Mouse (Mus musculus): Measurements from ENCODE around the gene Bmyc. TPM values are rescaled to one million over a fixed set of nuclear protein-coding genes. Genes with fewer than 3 reads are reported as not detected.
"Not testable (repeated sequence)": the region's sequence is repeated elsewhere in the genome, so short reads cannot be mapped to it uniquely, and the experiment has no call there.

Bmyc gene
- total RNA-seq, 2 experiments from 2014 or later = 83.5 to 107 TPM

- intact Hi-C loops (cut with DNase I) = loop anchor here (2.0 to 5.0 kb wide), 2 partner anchors 39 to 133 kb away; no protein-coding TSS in a partner anchor
- DNase-seq (ENCODE audit: low spot score in 2 of 2) = not testable (repeated sequence)
Observed at GRCm38 (mm10) chr2:25709791-25710190, 3.3 kb downstream of the Bmyc start.

- intact Hi-C loops (cut with DNase I) = loop anchor here (2.0 kb wide), 1 partner anchor 37 kb away; no protein-coding TSS in a partner anchor
- not testable (repeated sequence) for DNase-seq (ENCODE audit: low spot score in 2 of 2)
Observed at GRCm38 (mm10) chr2:25711641-25712040, 5.1 kb downstream of the Bmyc start.

- DNase-seq (ENCODE audit: low spot score in 2 of 2) = no peak
- intact Hi-C loops (cut with DNase I) = no loop called here
Observed at GRCm38 (mm10) chr2:25717222-25717621, 10.7 kb downstream of the Bmyc start.

GRCm38 (mm10) chr2:25733199-25733930, 26.8 kb downstream of the Bmyc start:
- no peak for DNase-seq (ENCODE audit: low spot score in 2 of 2)

GRCm38 (mm10) chr2:25736709-25737108, 30.2 kb downstream of the Bmyc start, which contains the start of gene Obp2b:
Gene Obp2b, plus strand, starts transcription at chr2:25737009.
- DNase-seq (ENCODE audit: low spot score in 2 of 2); intact Hi-C loops (cut with DNase I): not testable (repeated sequence)

More at GRCm38 (mm10) chr2:25733199-25733930, 26.8 kb downstream of the Bmyc start:
- intact Hi-C loops (cut with DNase I) = no loop called here

GRCm38 (mm10) chr2:25741671-25742070, 35.1 kb downstream of the Bmyc start:
- intact Hi-C loops (cut with DNase I) = no loop called here
- no peak for DNase-seq (ENCODE audit: low spot score in 2 of 2)

- intact Hi-C loops (cut with DNase I) = no loop called here
- DNase-seq (ENCODE audit: low spot score in 2 of 2) = no peak
Observed at GRCm38 (mm10) chr2:25754201-25754600, 47.7 kb downstream of the Bmyc start.

Other genes with a start within 250 kb of the Bmyc start
- gene Clic3, start 249.9 kb upstream of the Bmyc start, total RNA-seq (2021) = under 1 TPM in 1 of 2 experiments, not detected in 1; 0.69 TPM
- 10 to 100 TPM; 72.8 to 75.8 TPM for gene Paxx, start 245.6 kb upstream of the Bmyc start, total RNA-seq (2021)
- 1,000 to 10,000 TPM; 1,442 to 2,237 TPM for gene Ptgds, start 236.7 kb upstream of the Bmyc start, total RNA-seq (2021)
- gene Lcn12, start 212.8 kb upstream of the Bmyc start, total RNA-seq (2021) = not detected
- 100 to 1,000 TPM; 107 to 127 TPM for gene Fbxw5, start 206.0 kb upstream of the Bmyc start, total RNA-seq (2021)
- 1 to 10 TPM; 1.0 to 1.6 TPM for gene C8g, start 205.0 kb upstream of the Bmyc start, total RNA-seq (2021)
- gene Traf2, start 159.8 kb upstream of the Bmyc start, total RNA-seq (2021) = 1 to 10 TPM; 8.7 to 9.3 TPM
- 100 to 1,000 TPM; 189 to 236 TPM for gene Edf1, start 148.9 kb upstream of the Bmyc start, total RNA-seq (2021)
- gene Mamdc4, start 131.9 kb upstream of the Bmyc start, total RNA-seq (2021) = 1 to 10 TPM; 1.4 to 2.4 TPM
- gene Phpt1, start 131.5 kb upstream of the Bmyc start, total RNA-seq (2021) = 10 to 100 TPM; 74.6 to 75.4 TPM
- 100 to 1,000 TPM in 1 of 2 experiments, 10 to 100 TPM in 1; 99.8 to 110 TPM for gene Ajm1, start 125.0 kb upstream of the Bmyc start, total RNA-seq (2021)
- 100 to 1,000 TPM; 144 to 160 TPM for gene Rabl6, start 98.2 kb upstream of the Bmyc start, total RNA-seq (2021)
- not detected for gene Ccdc183, start 89.1 kb upstream of the Bmyc start, total RNA-seq (2021)
- gene Tmem141, start 84.7 kb upstream of the Bmyc start, total RNA-seq (2021) = 10 to 100 TPM; 19.8 to 29.2 TPM
- under 1 TPM; 0.25 to 0.50 TPM for gene Fcna, start 78.7 kb upstream of the Bmyc start, total RNA-seq (2021)
- gene Lcn8, start 53.6 kb upstream of the Bmyc start, total RNA-seq (2021) = not detected
- gene Lcn5, start 48.8 kb upstream of the Bmyc start, total RNA-seq (2021) = not detected
- gene Lcn6, start 30.0 kb upstream of the Bmyc start, total RNA-seq (2021) = not detected
- not detected for gene Lcn10, start 24.0 kb upstream of the Bmyc start, total RNA-seq (2021)
- not detected for gene Obp2a, start 6.7 kb upstream of the Bmyc start, total RNA-seq (2021)
- not detected for gene Obp2b, start 30.3 kb downstream of the Bmyc start, total RNA-seq (2021)
- gene Lcn3, start 58.8 kb downstream of the Bmyc start, total RNA-seq (2021) = not detected
- not detected for gene Lcn11, start 70.3 kb downstream of the Bmyc start, total RNA-seq (2021)
- not detected for gene Gm13539, start 75.5 kb downstream of the Bmyc start, total RNA-seq (2021)
- not detected for gene Glt6d1, start 109.1 kb downstream of the Bmyc start, total RNA-seq (2021)
- gene Lcn9, start 116.4 kb downstream of the Bmyc start, total RNA-seq (2021) = not detected
- gene Sohlh1, start 140.5 kb downstream of the Bmyc start, total RNA-seq (2021) = not detected
- 100 to 1,000 TPM; 100 to 155 TPM for gene Kcnt1, start 157.0 kb downstream of the Bmyc start, total RNA-seq (2021)

All from left cerebral cortex, postnatal 36 days (tissue).